Mouse (Mus musculus) forebrain, embryonic 11.5 days (tissue): ENCODE data around the gene Cdc14a. TPM values are rescaled to one million over a fixed set of nuclear protein-coding genes. Genes with fewer than 3 reads are reported as not detected.

ENCODE experiments used
- ATAC-seq: fragments of 200-750 bp; cut with Nextera tagmentation; replicated peaks from 2 replicates; pipeline ENCODE4 v1.8.0; 2017; ENCODE audit warnings: moderate TSS enrichment; ENCODE audit not compliant: low FRiP score
- DNase-seq: peaks from one replicate; pipeline ENCODE4 v3.0.0-alpha.2; 2017; ENCODE audit warnings: low spot score
- H3K27ac ChIP-seq: fragments of 300-500 bp; sonication (generic); 2 replicates; pipeline ENCODE4 v1.5.1; 2014; ENCODE audit warnings: low read depth, low read length
- H3K27me3 ChIP-seq: fragments of 300-500 bp; sonication (generic); 2 replicates; pipeline ENCODE4 v1.6.1; 2014; ENCODE audit warnings: mild to moderate bottlenecking, low read length, mixed read lengths; ENCODE audit not compliant: control insufficient read depth, insufficient read depth
- H3K36me3 ChIP-seq: fragments of 300-500 bp; sonication (generic); 2 replicates; pipeline ENCODE4 v1.6.1; 2014; ENCODE audit warnings: mild to moderate bottlenecking, low read length, moderate library complexity, mixed read lengths; ENCODE audit not compliant: control insufficient read depth, insufficient read depth
- H3K4me1 ChIP-seq: fragments of 300-500 bp; sonication (generic); replicated peaks from 2 replicates; pipeline ENCODE4 v1.6.1; 2014; ENCODE audit warnings: low read length, mixed read lengths; ENCODE audit not compliant: control insufficient read depth, insufficient read depth
- H3K4me2 ChIP-seq: fragments of 300-500 bp; sonication (generic); 2 replicates; pipeline ENCODE4 v1.6.1; 2014; ENCODE audit warnings: low read depth, mild to moderate bottlenecking, low read length, moderate library complexity, mixed read lengths; ENCODE audit not compliant: severe bottlenecking
- H3K4me3 ChIP-seq: fragments of 300-500 bp; sonication (generic); 2 replicates; pipeline ENCODE4 v1.5.1; 2014; ENCODE audit warnings: low read depth, low read length
- H3K9ac ChIP-seq: fragments of 300-500 bp; sonication (generic); 2 replicates; pipeline ENCODE4 v1.6.1; 2014; ENCODE audit warnings: low read length
- H3K9me3 ChIP-seq: fragments of 300-500 bp; sonication (generic); 2 replicates; pipeline ENCODE4 v1.6.1; 2016; ENCODE audit warnings: low read length, mixed read lengths; ENCODE audit not compliant: control insufficient read depth
- WGBS: fragments of 180-500 bp; shearing (Covaris S2); extraction: QIAGEN DNeasy Blood & Tissue Kit; methylation state at CpG from one replicate; pipeline ENCODE4 v1.1.7; 2014; 5-methylcytosine and 5-hydroxymethylcytosine counted together
- polyA plus RNA-seq: library from polyadenylated mRNA; unstranded; fragments of >200 nt; fragmentation: Nextera tagmentation; extraction: Ambion mirVana; gene quantifications from 2 replicates; pipeline ENCODE4 v1.2.1, GENCODE M21; 2014

Cdc14a gene
- polyA plus RNA-seq, 1 experiment from 2014 or later: 23.0 TPM

- H3K27me3 ChIP-seq: no peaks in the 10 kb centered on the region
- no peak overlapping the region for H3K4me2 ChIP-seq
- DNase-seq (no peak), ATAC-seq (no peak)
- H3K27ac ChIP-seq: no peak overlapping the region
- no peaks in the 10 kb centered on the region for H3K9me3 ChIP-seq
- WGBS: 82% methylated on average over 6 of the region's 6 CpGs
- H3K36me3 ChIP-seq: no peaks in the 10 kb centered on the region; the same call in 1 of the 2 replicates
- H3K9ac ChIP-seq: no peak overlapping the region
- H3K4me3 ChIP-seq: no peak overlapping the region
- H3K4me1 ChIP-seq: no peaks in the 10 kb centered on the region
These were observed 85.2 kb downstream of the Cdc14a start for GRCm38 (mm10) chr3:116338616-116339015.

GRCm38 (mm10) chr3:116337840-116338239 lies 86.0 kb downstream of the Cdc14a start:
- no peaks in the 10 kb centered on the region for H3K4me1 ChIP-seq
- no peaks in the 10 kb centered on the region for H3K9me3 ChIP-seq
- DNase-seq: no peak
- no peaks in the 10 kb centered on the region; the same call in 1 of the 2 replicates for H3K36me3 ChIP-seq
- H3K27ac ChIP-seq: no peak overlapping the region
- H3K4me3 ChIP-seq: no peak overlapping the region
- H3K27me3 ChIP-seq: no peaks in the 10 kb centered on the region
- H3K9ac ChIP-seq: no peak overlapping the region
- H3K4me2 ChIP-seq: no peak overlapping the region
- WGBS: 90% methylated on average over 5 of the region's 5 CpGs
- no peak for ATAC-seq

- ATAC-seq (no peak), DNase-seq (no peak)
- Histone ChIP-seq H3K4me2 (no peak overlapping the region), H3K9ac (no peak overlapping the region), H3K4me3 (no peak overlapping the region), H3K4me1 (no peaks in the 10 kb centered on the region), H3K27ac (no peak overlapping the region), H3K36me3 (no peaks in the 10 kb centered on the region; the same call in 1 of the 2 replicates), H3K27me3 (no peaks in the 10 kb centered on the region), H3K9me3 (no peaks in the 10 kb centered on the region)
- WGBS: 82% methylated on average over 4 of the region's 4 CpGs
These were observed 88.8 kb downstream of the Cdc14a start for GRCm38 (mm10) chr3:116335036-116335435.

GRCm38 (mm10) chr3:116333711-116334110 lies 90.1 kb downstream of the Cdc14a start:
- Histone ChIP-seq H3K27ac (no peak overlapping the region), H3K36me3 (no peaks in the 10 kb centered on the region; the same call in 1 of the 2 replicates), H3K27me3 (no peaks in the 10 kb centered on the region), H3K9me3 (no peaks in the 10 kb centered on the region), H3K4me1 (no peaks in the 10 kb centered on the region), H3K4me2 (no peak overlapping the region), H3K4me3 (no peak overlapping the region), H3K9ac (no peak overlapping the region)
- 87% methylated on average over 6 of the region's 6 CpGs for WGBS
- DNase-seq (no peak), ATAC-seq (no peak)

GRCm38 (mm10) chr3:116333229-116333628 lies 90.6 kb downstream of the Cdc14a start:
- WGBS: 11% methylated on average over 7 of the region's 7 CpGs
- ATAC-seq (no peak), DNase-seq (no peak)
- Histone ChIP-seq H3K27ac (no peak overlapping the region), H3K4me2 (no peak overlapping the region), H3K4me3 (no peak overlapping the region), H3K9ac (no peak overlapping the region), H3K9me3 (no peaks in the 10 kb centered on the region), H3K4me1 (no peaks in the 10 kb centered on the region), H3K36me3 (no peaks in the 10 kb centered on the region; the same call in 1 of the 2 replicates), H3K27me3 (no peaks in the 10 kb centered on the region)

- H3K9me3 ChIP-seq: no peaks in the 10 kb centered on the region
- H3K4me3 ChIP-seq: no peak overlapping the region
- ATAC-seq: peak; percentile 72
- no peak overlapping the region for H3K9ac ChIP-seq
- no peak overlapping the region for H3K27ac ChIP-seq
- peak; percentile 71 for DNase-seq
- H3K4me1 ChIP-seq: 0 out of 2 replicates have a peak, but pooled peaks cover under 1% of the 10 kb centered on the region
- H3K36me3 ChIP-seq: no peaks in the 10 kb centered on the region; the same call in 1 of the 2 replicates
- 43% methylated on average over 8 of the region's 8 CpGs for WGBS
- no peak overlapping the region for H3K4me2 ChIP-seq
- no peaks in the 10 kb centered on the region for H3K27me3 ChIP-seq
These were observed 91.9 kb downstream of the Cdc14a start for GRCm38 (mm10) chr3:116331811-116332464.

- Histone ChIP-seq H3K36me3 (no peaks in the 10 kb centered on the region; the same call in 1 of the 2 replicates), H3K9me3 (no peaks in the 10 kb centered on the region), H3K4me3 (no peak overlapping the region), H3K4me2 (no peak overlapping the region), H3K27me3 (no peaks in the 10 kb centered on the region), H3K27ac (no peak overlapping the region), H3K9ac (no peak overlapping the region), H3K4me1 (0 out of 2 replicates have a peak, but pooled peaks cover 2% of the 10 kb centered on the region)
- WGBS: 81% methylated on average over 8 of the region's 8 CpGs
- no peak for ATAC-seq
- no peak for DNase-seq
These were observed 93.9 kb downstream of the Cdc14a start for GRCm38 (mm10) chr3:116329976-116330375.

- H3K36me3 ChIP-seq: no peaks in the 10 kb centered on the region; the same call in 1 of the 2 replicates
- H3K9me3 ChIP-seq: no peaks in the 10 kb centered on the region
- 0 out of 2 replicates have a peak, but pooled peaks cover 2% of the 10 kb centered on the region for H3K4me1 ChIP-seq
- no peak overlapping the region for H3K4me3 ChIP-seq
- no peak overlapping the region for H3K27ac ChIP-seq
- H3K27me3 ChIP-seq: no peaks in the 10 kb centered on the region
- WGBS: 88% methylated on average over 18 of the region's 18 CpGs
- no peak for DNase-seq
- no peak for ATAC-seq
- H3K4me2 ChIP-seq: no peak overlapping the region
- no peak overlapping the region for H3K9ac ChIP-seq
These were observed 94.6 kb downstream of the Cdc14a start for GRCm38 (mm10) chr3:116329023-116329762.
